Mouse (Mus musculus): Measurements from ENCODE around the gene Vmn1r100. TPM values are rescaled to one million over a fixed set of nuclear protein-coding genes. Genes with fewer than 3 reads are reported as not detected.
"Not testable (repeated sequence)": the region's sequence is repeated elsewhere in the genome, so short reads cannot be mapped to it uniquely, and the experiment has no call there.

Vmn1r100 gene
- not detected in 2 replicates for polyA plus RNA-seq (2015; fragmentation: Nextera tagmentation; extraction: Ambion mirVana)

GRCm38 (mm10) chr7:20417642-20418041 lies at the start of gene Vmn1r100:
Vmn1r100 (plus strand) TSS chr7:20417942.
- not testable (repeated sequence) for H3K36me3 ChIP-seq (ENCODE audit: insufficient read depth, low read length); H3K4me3 ChIP-seq (replicated peaks; ENCODE audit: low read depth, low read length); DNase-seq (ENCODE audit: low spot score); H3K9ac ChIP-seq (ENCODE audit: low read depth, low read length); H3K4me2 ChIP-seq (ENCODE audit: low read length); H3K4me1 ChIP-seq (replicated peaks; ENCODE audit: insufficient read depth, low read length); H3K9me3 ChIP-seq (replicated peaks; ENCODE audit: low read length); H3K27ac ChIP-seq; ATAC-seq (replicated peaks; ENCODE audit: low FRiP score, low read depth); H3K27me3 ChIP-seq (ENCODE audit: insufficient read depth, low read length)
- WGBS = no CpG with 5 or more reads among the region's 3 CpGs

DNA sequence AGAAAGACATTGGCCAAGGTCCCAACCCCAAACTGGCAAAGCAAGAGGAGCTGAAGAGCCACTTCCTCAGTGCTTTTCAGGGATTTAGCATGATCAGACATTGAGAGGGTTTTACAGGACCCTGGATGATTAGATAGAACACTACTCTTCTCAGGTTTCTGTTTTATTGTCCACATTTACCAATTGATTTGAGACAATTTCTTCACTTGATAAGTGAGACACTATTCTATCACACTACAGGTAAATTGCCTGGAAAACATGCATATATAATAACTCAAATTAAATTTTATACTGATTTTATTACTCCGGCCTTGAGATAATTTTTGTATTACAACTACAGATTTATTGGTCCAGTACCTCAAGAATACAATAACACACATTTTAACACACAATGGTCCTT lies 42.4 kb upstream of the Vmn1r100 start, which contains the start of gene Gm5728:
Gene Gm5728 (minus strand): TSS at position 101 of the 400 bp plus-strand sequence.
- not testable (repeated sequence) for H3K27ac ChIP-seq; H3K27me3 ChIP-seq (ENCODE audit: insufficient read depth, low read length); H3K4me3 ChIP-seq (replicated peaks; ENCODE audit: low read depth, low read length); DNase-seq (ENCODE audit: low spot score); ATAC-seq (replicated peaks; ENCODE audit: low FRiP score, low read depth); H3K9ac ChIP-seq (ENCODE audit: low read depth, low read length); H3K4me1 ChIP-seq (replicated peaks; ENCODE audit: insufficient read depth, low read length); H3K4me2 ChIP-seq (ENCODE audit: low read length); H3K36me3 ChIP-seq (ENCODE audit: insufficient read depth, low read length); H3K9me3 ChIP-seq (replicated peaks; ENCODE audit: low read length)
- no CpG with 5 or more reads among the region's 1 CpGs for WGBS

DNA sequence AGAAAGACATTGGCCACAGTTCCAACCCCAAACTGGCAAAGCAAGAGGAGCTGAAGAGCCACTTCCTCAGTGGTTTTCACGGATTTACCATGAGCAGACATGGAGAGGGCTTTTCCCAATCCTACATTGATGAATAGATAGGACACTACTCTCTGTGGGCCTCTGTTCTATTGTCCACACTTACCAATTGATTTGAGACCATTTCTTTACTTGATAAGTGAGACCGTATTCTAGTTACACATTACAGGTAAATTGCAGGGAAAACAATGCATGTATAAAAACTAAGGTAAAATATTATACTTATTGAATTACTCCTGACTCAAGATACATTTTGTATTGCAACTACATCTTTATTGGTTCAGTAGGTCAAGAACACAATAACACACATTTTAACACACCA lies 24.8 kb downstream of the Vmn1r100 start, which contains the start of gene Vmn1r101:
Gene Vmn1r101 (minus strand): TSS at position 101 of the 400 bp plus-strand sequence.
- not testable (repeated sequence) for H3K9ac ChIP-seq (ENCODE audit: low read depth, low read length); H3K4me3 ChIP-seq (replicated peaks; ENCODE audit: low read depth, low read length); H3K27ac ChIP-seq; DNase-seq (ENCODE audit: low spot score); H3K4me2 ChIP-seq (ENCODE audit: low read length); H3K9me3 ChIP-seq (replicated peaks; ENCODE audit: low read length); H3K27me3 ChIP-seq (ENCODE audit: insufficient read depth, low read length); H3K36me3 ChIP-seq (ENCODE audit: insufficient read depth, low read length); H3K4me1 ChIP-seq (replicated peaks; ENCODE audit: insufficient read depth, low read length); ATAC-seq (replicated peaks; ENCODE audit: low FRiP score, low read depth)
- WGBS = no CpG with 5 or more reads among the region's 2 CpGs

Other genes starting within 250 kb of the Vmn1r100 start
- gene Vmn1r94, start 249.6 kb upstream of the Vmn1r100 start, polyA plus RNA-seq (2015; fragmentation: Nextera tagmentation; extraction: Ambion mirVana) = not detected in 2 replicates
- gene Vmn1r95, start 224.2 kb upstream of the Vmn1r100 start, polyA plus RNA-seq (2015; fragmentation: Nextera tagmentation; extraction: Ambion mirVana) = not detected in 2 replicates
- gene Gm6164, start 212.3 kb upstream of the Vmn1r100 start, polyA plus RNA-seq (2015; fragmentation: Nextera tagmentation; extraction: Ambion mirVana) = not detected in 2 replicates
- gene Gm4498, start 184.1 kb upstream of the Vmn1r100 start, polyA plus RNA-seq (2015; fragmentation: Nextera tagmentation; extraction: Ambion mirVana) = not detected in 2 replicates
- not detected in 2 replicates for gene Gm5890, start 155.1 kb upstream of the Vmn1r100 start, polyA plus RNA-seq (2015; fragmentation: Nextera tagmentation; extraction: Ambion mirVana)
- not detected in 2 replicates for gene Gm4133, start 83.9 kb upstream of the Vmn1r100 start, polyA plus RNA-seq (2015; fragmentation: Nextera tagmentation; extraction: Ambion mirVana)
- not detected in 2 replicates for gene Gm5728, start 42.5 kb upstream of the Vmn1r100 start, polyA plus RNA-seq (2015; fragmentation: Nextera tagmentation; extraction: Ambion mirVana)
- gene Vmn1r101, start 24.7 kb downstream of the Vmn1r100 start, polyA plus RNA-seq (2015; fragmentation: Nextera tagmentation; extraction: Ambion mirVana) = not detected in 2 replicates
- gene Gm10670, start 57.0 kb downstream of the Vmn1r100 start, polyA plus RNA-seq (2015; fragmentation: Nextera tagmentation; extraction: Ambion mirVana) = not detected in 2 replicates
- gene Vmn1r103, start 92.6 kb downstream of the Vmn1r100 start, polyA plus RNA-seq (2015; fragmentation: Nextera tagmentation; extraction: Ambion mirVana) = not detected in 2 replicates
- gene Vmn1r104, start 115.9 kb downstream of the Vmn1r100 start, polyA plus RNA-seq (2015; fragmentation: Nextera tagmentation; extraction: Ambion mirVana) = not detected in 2 replicates
- gene Gm5726, start 127.8 kb downstream of the Vmn1r100 start, polyA plus RNA-seq (2015; fragmentation: Nextera tagmentation; extraction: Ambion mirVana) = not detected in 2 replicates
- gene Gm4141, start 158.3 kb downstream of the Vmn1r100 start, polyA plus RNA-seq (2015; fragmentation: Nextera tagmentation; extraction: Ambion mirVana) = not detected in 2 replicates
- gene Gm4513, start 181.1 kb downstream of the Vmn1r100 start, polyA plus RNA-seq (2015; fragmentation: Nextera tagmentation; extraction: Ambion mirVana) = not detected in 2 replicates

All from kidney, postnatal 0 days (tissue).